In the genomic region with DNA sequence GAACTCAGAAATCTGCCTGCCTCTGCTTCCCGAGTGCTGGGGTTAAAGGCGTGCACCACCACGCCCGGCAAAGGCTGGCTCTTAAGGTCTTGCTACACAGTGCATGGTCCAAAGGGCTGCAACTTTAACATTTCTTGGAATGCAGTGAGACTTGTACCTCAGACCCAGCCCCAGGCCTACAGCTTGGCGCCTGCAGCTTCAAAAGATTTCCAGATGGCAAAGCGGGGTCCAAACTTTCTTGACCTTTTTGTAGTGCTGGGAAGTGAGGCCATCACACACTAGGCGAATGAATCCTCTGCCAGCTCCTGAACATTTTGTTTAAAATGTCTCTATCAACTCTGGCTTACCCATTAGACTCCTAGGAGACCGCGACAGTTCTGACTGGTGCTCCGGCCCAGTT, we compare ENCODE assay signal across 17 mouse cellular contexts.
"Had no signal": no experiment of that assay in that cellular context is flagged by ENCODE, and none has a peak within 500 bp of the region (broad histone marks: within the 10 kb centered on the region; RNA-seq: fewer than 3 reads in every experiment).

No protein-coding gene starts in this region.

- H3K4me3 ChIP-seq: lung, embryonic 15.5 days; megakaryocyte, embryonic 14.5 days; midbrain, embryonic 13.5 days; midbrain, embryonic 15.5 days; neural tube, embryonic 12.5 days; stomach, embryonic 15.5 days had no signal

- H3K27me3 ChIP-seq: lung, embryonic 15.5 days; midbrain, embryonic 13.5 days; midbrain, embryonic 15.5 days; neural tube, embryonic 12.5 days; stomach, embryonic 15.5 days had no signal

- DNase-seq: lung, adult 2 months; lung, postnatal 14 days; lung, postnatal 36 days; right cerebral cortex, postnatal 14 days; thymus, adult 2 months; thymus, postnatal 25 days; thymus, postnatal 4 days had no signal

- H3K9ac ChIP-seq: lung, embryonic 15.5 days; midbrain, embryonic 13.5 days; midbrain, embryonic 15.5 days; neural tube, embryonic 12.5 days; stomach, embryonic 15.5 days had no signal

- H3K9me3 ChIP-seq: lung, embryonic 15.5 days; megakaryocyte, embryonic 14.5 days; midbrain, embryonic 13.5 days; midbrain, embryonic 15.5 days; neural tube, embryonic 12.5 days; stomach, embryonic 15.5 days had no signal

- H3K4me2 ChIP-seq: lung, embryonic 15.5 days; midbrain, embryonic 11.5 days; midbrain, embryonic 13.5 days; midbrain, embryonic 15.5 days; neural tube, embryonic 12.5 days; stomach, embryonic 15.5 days had no signal

- H3K4me1 ChIP-seq: midbrain, embryonic 13.5 days; midbrain, embryonic 15.5 days; neural tube, embryonic 12.5 days; stomach, embryonic 15.5 days had no signal

- ATAC-seq: lung, postnatal 0 days; midbrain, embryonic 13.5 days; midbrain, embryonic 15.5 days had no signal

- H3K27ac ChIP-seq: lung, embryonic 15.5 days; macrophage; midbrain, embryonic 13.5 days; midbrain, embryonic 15.5 days; neural tube, embryonic 12.5 days; stomach, embryonic 15.5 days; stomach, postnatal 0 days had no signal
